Mouse (Mus musculus) subcutaneous adipose tissue, adult 2 months (tissue): Measurements from ENCODE around the gene Atg3. TPM values are rescaled to one million over a fixed set of nuclear protein-coding genes. Genes with fewer than 3 reads are reported as not detected.

Source experiments
- polyA plus RNA-seq: library from polyadenylated mRNA; depleted of rRNA; stranded (reverse); fragments of >200 nt; gene quantifications from 2 replicates; pipeline ENCODE4 v1.2.3, GENCODE M21; 2012; ENCODE audit warnings: low replicate concordance; rRNA removed

The Atg3 gene
- 15.9 and 22.3 TPM in 2 replicates for polyA plus RNA-seq

GRCm38 (mm10) chr16:45158522-45159388, at the start of gene Atg3, which contains the start of gene Slc35a5:
Atg3 (plus strand) TSS chr16:45158785.
Slc35a5 (minus strand) TSS chr16:45158706.

GRCm38 (mm10) chr16:45223648-45224388, 65.2 kb downstream of the Atg3 start, which contains the start of gene Btla:
Btla (plus strand) TSS chr16:45224315.

Other genes starting within 250 kb of the Atg3 start
- 0.19 and 0.24 TPM in 2 replicates for gene Cd200r3, start 215.1 kb upstream of the Atg3 start, polyA plus RNA-seq
- 191 and 413 TPM in 2 replicates for gene Ccdc80, start 65.4 kb upstream of the Atg3 start, polyA plus RNA-seq
- 16.2 and 21.2 TPM in 2 replicates for gene Slc35a5, start 79 bp upstream of the Atg3 start, polyA plus RNA-seq
- 0.36 and 0.62 TPM in 2 replicates for gene Btla, start 65.5 kb downstream of the Atg3 start, polyA plus RNA-seq